Mouse (Mus musculus) kidney, adult 11 months (tissue): ENCODE results near the gene Epsti1.

Experiments
- DNase-seq: peaks from one replicate; pipeline ENCODE4 v3.0.0; 2022

The Epsti1 gene

GRCm38 (mm10) chr14:78015540-78016321 lies 111.7 kb downstream of the Epsti1 start:
- no peak for DNase-seq

DNA sequence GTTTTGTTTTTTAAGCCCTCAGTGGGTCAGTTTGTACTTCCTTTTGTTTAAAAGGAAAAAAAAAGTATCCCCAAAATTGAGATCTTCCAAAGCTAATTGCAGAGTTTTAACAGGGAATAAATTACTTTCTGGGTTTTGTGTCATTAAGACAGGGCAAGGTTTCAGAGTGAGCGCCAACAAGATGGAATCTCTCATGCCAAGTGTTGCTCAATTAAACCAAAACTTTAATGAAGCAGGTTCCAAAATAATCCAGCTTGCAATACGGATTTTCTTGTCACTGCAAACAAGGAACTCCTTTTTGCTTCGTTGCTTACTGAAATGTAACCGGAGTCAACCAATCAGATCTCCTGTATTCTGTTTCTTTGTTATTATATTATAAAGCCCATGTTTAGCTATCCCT lies 112.4 kb downstream of the Epsti1 start:
- DNase-seq, result no peak

- DNase-seq, result no peak
Observed at GRCm38 (mm10) chr14:78019935-78020334, 115.9 kb downstream of the Epsti1 start.

DNA sequence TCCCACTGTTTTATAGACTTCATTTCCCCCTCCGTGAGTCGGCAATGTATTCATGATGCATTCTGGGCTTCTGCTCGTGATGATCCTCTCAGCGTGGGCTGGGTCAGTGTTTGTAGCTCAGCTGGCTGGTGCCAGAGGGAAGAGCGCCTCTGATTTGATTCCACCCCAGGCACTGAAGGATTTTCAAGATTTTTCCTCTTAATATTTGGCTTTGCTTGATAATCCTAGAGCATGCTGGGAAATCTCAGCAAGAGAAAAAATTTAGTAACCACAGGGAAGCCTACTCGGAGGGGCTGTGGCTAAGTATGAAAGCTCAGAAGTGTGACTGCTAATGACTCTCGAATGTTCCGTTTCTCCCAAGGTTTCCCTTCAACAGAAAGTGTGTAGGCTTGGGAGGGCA lies 134.8 kb downstream of the Epsti1 start:
- DNase-seq, result no peak

GRCm38 (mm10) chr14:78040643-78041042 lies 136.6 kb downstream of the Epsti1 start:
- no peak for DNase-seq

GRCm38 (mm10) chr14:78041886-78042526 lies 138.0 kb downstream of the Epsti1 start:
- no peak for DNase-seq

DNA sequence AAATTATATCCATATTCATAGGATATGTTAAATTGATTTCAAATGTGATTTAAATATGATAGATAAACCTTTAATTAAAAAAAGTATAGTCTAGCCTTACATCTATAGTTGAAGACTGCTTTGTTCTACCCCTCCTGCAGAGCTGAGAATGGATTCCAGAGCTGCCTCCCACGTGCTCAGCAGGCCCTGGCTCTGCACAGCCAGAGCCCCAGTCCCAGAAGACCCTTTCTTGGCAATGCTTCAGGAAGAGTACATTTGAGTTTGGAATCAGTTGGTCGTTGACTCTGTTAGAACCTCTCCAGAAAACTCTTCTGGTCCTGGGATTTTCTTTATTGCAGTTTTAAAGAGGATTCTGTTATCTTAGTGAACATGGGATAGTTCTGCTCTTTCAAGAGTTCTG lies 139.0 kb downstream of the Epsti1 start:
- no peak for DNase-seq

GRCm38 (mm10) chr14:78048258-78048657 lies 144.2 kb downstream of the Epsti1 start:
- no peak for DNase-seq

GRCm38 (mm10) chr14:78048674-78049073 lies 144.6 kb downstream of the Epsti1 start:
- DNase-seq, result no peak
